Mouse (Mus musculus) forebrain, embryonic 16.5 days (tissue): ENCODE measurements around the gene Heatr3. TPM values are rescaled to one million over a fixed set of nuclear protein-coding genes. Genes with fewer than 3 reads are reported as not detected.

Source experiments
- ATAC-seq: fragments of 200-750 bp; cut with Nextera tagmentation; 2 replicates; pipeline ENCODE4 v1.8.0; 2017; ENCODE audit warnings: mild to moderate bottlenecking, moderate library complexity
- H3K27ac ChIP-seq: fragments of 300-500 bp; sonication (generic); 2 replicates; pipeline ENCODE4 v1.5.1; 2014; ENCODE audit warnings: low read length, control low read depth
- H3K27me3 ChIP-seq: fragments of 300-500 bp; sonication (generic); replicated peaks from 2 replicates; pipeline ENCODE4 v1.6.1; 2014; ENCODE audit warnings: low read length; ENCODE audit not compliant: control insufficient read depth, insufficient read depth
- H3K36me3 ChIP-seq: fragments of 300-500 bp; sonication (generic); 2 replicates; pipeline ENCODE4 v1.6.1; 2014; ENCODE audit not compliant: control insufficient read depth, insufficient read depth
- H3K4me1 ChIP-seq: fragments of 300-500 bp; sonication (generic); replicated peaks from 2 replicates; pipeline ENCODE4 v1.6.1; 2014; ENCODE audit warnings: low read length; ENCODE audit not compliant: control insufficient read depth, insufficient read depth
- H3K4me2 ChIP-seq: fragments of 300-500 bp; sonication (generic); 2 replicates; pipeline ENCODE4 v1.6.1; 2014; ENCODE audit warnings: mild to moderate bottlenecking, low read length, control low read depth
- H3K4me3 ChIP-seq: fragments of 300-500 bp; sonication (generic); replicated peaks from 2 replicates; pipeline ENCODE4 v1.5.1; 2014; ENCODE audit warnings: mild to moderate bottlenecking, low read length, control low read depth
- H3K9ac ChIP-seq: fragments of 300-500 bp; sonication (generic); replicated peaks from 2 replicates; pipeline ENCODE4 v1.6.1; 2014; ENCODE audit warnings: low read depth, low read length, control low read depth
- H3K9me3 ChIP-seq: fragments of 300-500 bp; sonication (generic); 2 replicates; pipeline ENCODE4 v1.6.1; 2016; ENCODE audit warnings: low read length; ENCODE audit not compliant: control insufficient read depth
- WGBS: fragments of 180-500 bp; shearing (Covaris S2); extraction: QIAGEN DNeasy Blood & Tissue Kit; methylation state at CpG from one replicate; pipeline ENCODE4 v1.1.7; 2014; 5-methylcytosine and 5-hydroxymethylcytosine counted together
- polyA plus RNA-seq: library from polyadenylated mRNA; unstranded; fragments of >200 nt; fragmentation: Nextera tagmentation; extraction: Ambion mirVana; gene quantifications from 2 replicates; pipeline ENCODE4 v1.2.1, GENCODE M21; 2015

Gene Heatr3
- polyA plus RNA-seq = 40.3 and 41.8 TPM in 2 replicates

DNA sequence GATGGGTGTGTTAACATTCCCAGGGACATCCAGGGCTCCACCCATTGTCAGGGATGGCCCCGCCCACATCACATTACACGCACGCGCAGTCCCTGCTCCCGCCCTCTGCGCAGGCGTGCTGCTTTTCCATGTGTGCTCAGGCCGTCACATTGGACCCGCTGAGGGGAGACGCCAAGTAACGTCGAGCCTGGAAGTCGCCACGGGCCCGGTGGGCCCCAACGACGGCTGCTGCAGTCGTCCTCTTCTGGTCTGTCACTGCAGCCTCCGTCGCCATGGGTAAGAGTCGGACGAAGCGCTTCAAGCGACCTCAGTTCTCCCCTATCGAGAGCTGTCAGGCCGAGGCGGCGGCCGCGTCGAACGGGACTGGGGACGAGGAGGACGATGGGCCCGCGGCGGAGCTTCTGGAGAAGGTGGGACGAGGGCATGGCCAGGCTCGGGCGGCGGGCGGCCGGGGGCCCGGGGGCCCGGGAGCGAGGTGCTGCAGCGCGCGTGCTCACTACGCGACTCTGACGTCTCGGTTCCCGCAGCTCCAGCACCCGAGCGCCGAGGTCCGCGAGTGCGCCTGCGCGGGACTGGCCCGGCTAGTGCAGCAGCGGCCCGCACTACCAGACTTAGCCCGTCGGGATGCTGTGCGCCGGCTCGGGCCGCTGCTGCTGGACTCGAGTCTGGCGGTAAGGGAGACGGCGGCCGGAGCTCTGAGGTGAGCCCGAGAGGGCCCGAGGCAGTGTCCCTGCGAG lies at the start of gene Heatr3:
Gene Heatr3, plus strand, starts transcription at position 108 of the 737 bp plus-strand sequence.
- peaks cover 11% of the 10 kb centered on the region for H3K4me1 ChIP-seq
- peak within 1 kb of the TSS; percentile 84 for H3K4me3 ChIP-seq
- peak within 1 kb of the TSS; percentile 96 for H3K27ac ChIP-seq
- peak within 1 kb of the TSS; percentile 85 for H3K4me2 ChIP-seq
- H3K9me3 ChIP-seq = no peaks in the 10 kb centered on the region
- under 1% methylated on average over 79 of the region's 79 CpGs for WGBS
- H3K27me3 ChIP-seq = no peaks in the 10 kb centered on the region
- peak within 1 kb of the TSS; percentile 84 for H3K9ac ChIP-seq
- H3K36me3 ChIP-seq = peaks cover 23% of the 10 kb centered on the region
- peak; percentile 98 for ATAC-seq

DNA sequence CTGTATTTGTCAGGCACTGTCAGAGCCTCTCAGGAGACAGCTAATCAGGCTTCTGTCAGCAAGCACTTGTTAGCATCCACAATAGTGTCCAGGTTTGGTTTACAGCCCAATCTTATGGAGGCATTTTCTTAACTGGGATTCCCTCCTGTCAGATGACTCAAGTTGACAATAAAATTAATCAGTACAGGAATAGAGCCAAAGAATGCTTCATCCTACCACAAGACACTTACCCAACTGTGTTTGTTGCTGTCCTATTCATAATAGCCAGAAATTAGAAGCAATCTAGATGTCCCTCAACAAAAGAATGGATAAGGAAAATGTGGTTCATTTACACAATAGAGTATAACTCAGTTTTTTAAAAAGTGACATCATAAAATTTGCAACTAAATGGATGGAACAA lies 49.6 kb upstream of the Heatr3 start:
- no peaks in the 10 kb centered on the region for H3K36me3 ChIP-seq
- no peaks in the 10 kb centered on the region for H3K27me3 ChIP-seq
- no peak overlapping the region for H3K27ac ChIP-seq
- no peak overlapping the region for H3K9ac ChIP-seq
- H3K4me2 ChIP-seq = no peak overlapping the region
- no peaks in the 10 kb centered on the region for H3K9me3 ChIP-seq
- no peak overlapping the region for H3K4me3 ChIP-seq
- H3K4me1 ChIP-seq = no peaks in the 10 kb centered on the region
- ATAC-seq = no peak

DNA sequence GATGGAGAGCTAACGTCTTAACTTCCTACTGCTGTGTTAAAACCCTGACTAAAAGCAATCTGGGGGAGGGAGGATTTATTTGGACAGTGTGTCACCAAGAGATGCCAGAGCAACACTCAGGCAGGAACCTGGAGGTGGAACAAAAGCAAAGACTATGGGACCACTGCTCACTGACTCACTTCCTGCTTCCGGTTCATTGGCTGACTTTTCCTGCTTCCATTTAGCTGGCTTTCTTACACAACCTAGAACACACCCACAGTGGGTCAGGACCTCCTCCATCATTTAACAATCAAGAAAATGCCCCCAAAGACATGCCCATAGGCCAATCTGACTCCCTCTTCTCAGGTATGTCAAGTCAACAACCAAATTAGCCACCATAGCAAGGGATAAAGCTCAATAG lies 46.0 kb upstream of the Heatr3 start:
- no peaks in the 10 kb centered on the region for H3K36me3 ChIP-seq
- no peaks in the 10 kb centered on the region for H3K27me3 ChIP-seq
- no peak overlapping the region for H3K9ac ChIP-seq
- H3K9me3 ChIP-seq = no peaks in the 10 kb centered on the region
- H3K27ac ChIP-seq = no peak overlapping the region
- 94% methylated on average over 2 of the region's 2 CpGs for WGBS
- no peak overlapping the region for H3K4me2 ChIP-seq
- no peak overlapping the region for H3K4me3 ChIP-seq
- ATAC-seq = no peak
- H3K4me1 ChIP-seq = no peaks in the 10 kb centered on the region

DNA sequence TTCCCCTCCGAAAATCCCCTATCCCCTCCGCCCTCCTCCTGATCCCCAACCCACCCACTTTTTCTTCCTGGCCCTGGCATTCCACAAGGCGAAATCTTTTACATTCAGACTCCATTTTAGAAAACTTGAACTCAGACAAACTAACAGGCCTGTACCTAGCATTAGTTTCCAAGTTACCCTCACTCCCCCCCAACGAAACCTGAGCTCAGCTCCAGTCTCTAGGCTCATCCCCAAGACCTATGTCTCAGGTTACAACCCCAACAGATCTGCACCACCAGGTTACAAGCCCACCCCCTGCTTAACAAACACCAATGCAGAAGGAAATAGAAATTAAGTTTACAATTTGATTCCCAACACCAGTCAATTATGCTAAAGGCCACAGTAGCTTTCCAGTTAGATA lies 44.3 kb upstream of the Heatr3 start:
- Histone ChIP-seq H3K4me3 (no peak overlapping the region), H3K9me3 (no peaks in the 10 kb centered on the region), H3K9ac (no peak overlapping the region), H3K36me3 (no peaks in the 10 kb centered on the region), H3K27ac (no peak overlapping the region), H3K4me1 (no peaks in the 10 kb centered on the region), H3K27me3 (no peaks in the 10 kb centered on the region), H3K4me2 (no peak overlapping the region)
- WGBS = 73% methylated on average over 4 of the region's 4 CpGs
- no peak for ATAC-seq

DNA sequence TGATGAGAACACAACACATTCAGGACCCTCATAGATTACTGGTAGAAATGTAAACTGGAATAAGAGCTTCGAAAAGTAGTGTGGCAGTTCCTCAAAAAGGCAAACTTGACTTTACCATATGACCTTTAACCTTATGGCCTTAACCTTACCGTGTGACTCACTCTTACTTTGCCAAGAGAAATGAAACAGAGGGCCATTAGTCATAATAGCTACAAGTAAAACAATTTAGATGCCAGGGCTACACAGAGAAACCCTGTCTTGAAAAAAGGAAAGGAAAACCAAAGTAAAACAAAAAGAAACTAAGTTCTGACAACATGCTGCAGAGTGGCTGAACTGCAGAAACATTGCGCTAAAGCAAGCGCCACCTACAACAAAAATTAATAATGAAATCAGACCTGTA lies 38.8 kb upstream of the Heatr3 start:
- Histone ChIP-seq H3K36me3 (no peaks in the 10 kb centered on the region), H3K27me3 (no peaks in the 10 kb centered on the region), H3K4me1 (no peaks in the 10 kb centered on the region), H3K9ac (no peak overlapping the region), H3K27ac (no peak overlapping the region), H3K9me3 (no peaks in the 10 kb centered on the region), H3K4me3 (no peak overlapping the region), H3K4me2 (no peak overlapping the region)
- ATAC-seq = no peak
- 91% methylated on average over 4 of the region's 4 CpGs for WGBS

DNA sequence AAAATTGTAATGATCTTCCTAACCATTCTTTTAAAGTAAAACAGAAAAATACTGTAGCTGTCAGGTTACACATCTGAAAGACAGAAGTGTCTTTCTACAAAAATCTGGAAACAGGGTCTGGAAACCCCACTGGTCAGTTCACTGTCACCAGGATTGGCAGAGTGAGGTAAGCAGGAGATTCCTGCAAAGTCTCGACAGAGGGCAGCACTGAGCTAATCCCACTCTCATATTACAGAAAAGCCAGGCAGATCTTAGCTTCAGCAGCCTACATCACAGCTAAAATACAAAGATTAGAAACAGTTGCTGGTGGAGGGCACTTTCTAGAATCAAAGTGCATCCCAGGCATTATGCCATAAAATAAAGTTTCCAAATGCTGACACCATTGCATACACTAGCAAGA lies 38.1 kb upstream of the Heatr3 start:
- H3K9ac ChIP-seq = no peak overlapping the region

DNA sequence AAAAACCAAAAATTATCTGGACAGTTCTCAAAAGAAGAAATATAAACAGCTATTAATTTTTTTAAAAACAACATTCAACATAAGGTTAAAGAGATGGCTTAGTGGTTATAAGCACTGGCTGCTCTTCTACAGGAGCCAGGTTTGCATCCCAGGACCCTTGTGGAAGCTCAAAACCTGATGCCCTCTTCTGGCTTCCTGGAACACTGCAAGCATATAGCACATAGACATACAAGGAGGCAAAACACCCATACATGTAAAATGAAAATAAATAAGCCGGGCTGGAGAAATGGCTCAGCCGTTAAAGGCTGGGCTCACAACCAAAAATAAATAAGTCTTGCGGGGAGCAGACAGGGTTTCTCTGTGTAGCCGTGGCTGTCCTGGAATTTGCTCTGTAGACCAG lies 28.4 kb upstream of the Heatr3 start:
- Histone ChIP-seq H3K4me2 (no peak overlapping the region), H3K27me3 (no peaks in the 10 kb centered on the region), H3K27ac (no peak overlapping the region), H3K9me3 (no peaks in the 10 kb centered on the region), H3K4me1 (no peaks in the 10 kb centered on the region), H3K9ac (no peak overlapping the region), H3K36me3 (no peaks in the 10 kb centered on the region), H3K4me3 (no peak overlapping the region)
- 93% methylated on average over 4 of the region's 4 CpGs for WGBS
- ATAC-seq = no peak

More for the DNA sequence above, 38.1 kb upstream of the Heatr3 start:
- no peak overlapping the region for H3K4me2 ChIP-seq
- no peak for ATAC-seq
- H3K36me3 ChIP-seq = no peaks in the 10 kb centered on the region
- no peak overlapping the region for H3K4me3 ChIP-seq
- H3K9me3 ChIP-seq = no peaks in the 10 kb centered on the region
- no peaks in the 10 kb centered on the region for H3K27me3 ChIP-seq
- H3K4me1 ChIP-seq = no peaks in the 10 kb centered on the region
- no peak overlapping the region for H3K27ac ChIP-seq
- 0% methylated on average over 1 of the region's 1 CpGs for WGBS

DNA sequence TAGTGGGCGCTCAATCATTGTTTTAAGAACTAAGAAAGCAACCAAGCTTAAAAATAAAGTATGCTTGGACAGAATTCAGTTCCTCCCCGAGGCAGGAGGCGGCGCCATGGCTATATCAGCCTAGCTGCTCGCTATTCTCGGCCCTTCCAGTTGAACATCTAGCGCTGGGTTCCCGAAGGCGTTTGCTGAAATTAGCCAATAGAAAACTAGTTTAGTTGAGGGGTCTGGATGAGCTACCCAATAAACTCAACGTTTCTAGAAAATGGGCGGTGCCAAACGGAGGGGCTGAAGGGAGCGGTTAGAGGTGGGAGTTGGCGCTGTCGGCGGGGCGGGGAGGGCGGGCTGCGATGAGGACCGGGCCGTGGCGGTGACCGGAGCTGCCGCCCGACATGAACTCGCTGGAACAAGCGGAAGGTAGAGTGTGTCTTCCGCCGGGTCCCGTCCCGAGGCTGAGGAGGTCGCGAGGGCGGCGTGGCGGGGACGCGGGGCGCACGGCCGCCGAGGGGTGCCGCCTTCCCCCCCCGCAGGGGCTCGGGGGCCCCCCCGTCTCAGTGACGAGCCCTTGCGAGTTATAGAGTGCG lies 19.1 kb upstream of the Heatr3 start, which contains the start of gene Cnep1r1:
Gene Cnep1r1, plus strand, starts transcription at position 314 of the 581 bp plus-strand sequence.
- WGBS = 0% methylated on average over 48 of the region's 49 CpGs
- Histone ChIP-seq H3K27ac (peak within 1 kb of the TSS; percentile 58), H3K27me3 (no peaks in the 10 kb centered on the region), H3K9me3 (no peaks in the 10 kb centered on the region), H3K4me2 (peak within 1 kb of the TSS; percentile 87), H3K9ac (peak within 1 kb of the TSS; percentile 82), H3K36me3 (peaks cover 9% of the 10 kb centered on the region), H3K4me3 (peak within 1 kb of the TSS; percentile 78), H3K4me1 (peaks cover 9% of the 10 kb centered on the region; the same call in 1 of the 2 replicates)
- ATAC-seq = peak; percentile 100

DNA sequence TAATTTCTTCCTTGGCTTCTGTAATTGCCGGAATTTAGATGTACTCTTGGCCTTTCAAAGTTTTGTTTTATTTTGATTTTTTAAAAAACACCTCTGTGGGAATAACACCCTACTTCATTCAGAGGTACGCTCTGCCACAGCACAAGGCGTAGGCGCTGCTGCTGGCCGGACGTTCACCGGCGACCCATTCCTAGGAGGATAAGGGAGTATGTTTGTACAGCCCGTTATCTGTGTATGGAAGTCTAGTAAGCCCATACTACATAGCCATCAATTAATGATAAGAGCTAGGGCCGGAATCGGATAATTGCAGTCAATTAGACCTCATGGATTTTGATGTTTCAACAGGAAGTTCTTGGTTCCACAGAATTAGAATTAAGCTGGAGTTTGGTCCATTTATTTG lies 18.6 kb upstream of the Heatr3 start:
- H3K27me3 ChIP-seq = no peaks in the 10 kb centered on the region
- ATAC-seq = no peak
- peaks cover 9% of the 10 kb centered on the region; the same call in 1 of the 2 replicates for H3K4me1 ChIP-seq
- no peaks in the 10 kb centered on the region for H3K9me3 ChIP-seq
- peak overlapping the region; percentile 78 for H3K4me3 ChIP-seq
- H3K36me3 ChIP-seq = peaks cover 10% of the 10 kb centered on the region
- 1% methylated on average over 11 of the region's 11 CpGs for WGBS
- peak overlapping the region; percentile 87 for H3K4me2 ChIP-seq
- H3K27ac ChIP-seq = no peak overlapping the region
- peak overlapping the region; percentile 82 for H3K9ac ChIP-seq
